Mouse (Mus musculus): ENCODE data around the gene Nmnat2. TPM values are rescaled to one million over a fixed set of nuclear protein-coding genes. Genes with fewer than 3 reads are reported as not detected.

Nmnat2 gene
- polyA plus RNA-seq, 1 experiment from 2014 or later = 1.8 TPM

GRCm38 (mm10) chr1:152992271-152993134 is 37.7 kb downstream of the Nmnat2 start:
- no peak for ATAC-seq
- Histone ChIP-seq H3K4me2 (replicated peaks) (no peak overlapping the region), H3K27me3 (replicated peaks) (no peaks in the 10 kb centered on the region), H3K9me3 (no peaks in the 10 kb centered on the region), H3K9ac (no peak overlapping the region), H3K36me3 (no peaks in the 10 kb centered on the region), H3K4me1 (replicated peaks) (no peaks in the 10 kb centered on the region), H3K4me3 (replicated peaks) (no peak overlapping the region), H3K27ac (no peak overlapping the region)
- 48% methylated on average over 6 of the region's 6 CpGs for WGBS

GRCm38 (mm10) chr1:152993803-152994202 is 39.0 kb downstream of the Nmnat2 start:
- WGBS = 76% methylated on average over 6 of the region's 6 CpGs
- Histone ChIP-seq H3K4me3 (replicated peaks) (no peak overlapping the region), H3K27ac (no peak overlapping the region), H3K36me3 (no peaks in the 10 kb centered on the region), H3K9ac (no peak overlapping the region), H3K4me2 (replicated peaks) (no peak overlapping the region), H3K9me3 (no peaks in the 10 kb centered on the region), H3K27me3 (replicated peaks) (no peaks in the 10 kb centered on the region), H3K4me1 (replicated peaks) (no peaks in the 10 kb centered on the region)
- no peak for ATAC-seq

GRCm38 (mm10) chr1:152999983-153000382 is 45.2 kb downstream of the Nmnat2 start:
- no peaks in the 10 kb centered on the region for H3K9me3 ChIP-seq
- H3K36me3 ChIP-seq = no peaks in the 10 kb centered on the region
- no peak overlapping the region for H3K4me2 ChIP-seq (replicated peaks)
- H3K9ac ChIP-seq = no peak overlapping the region
- no peak for ATAC-seq
- H3K4me3 ChIP-seq (replicated peaks) = no peak overlapping the region
- H3K27ac ChIP-seq = no peak overlapping the region
- 85% methylated on average over 8 of the region's 8 CpGs for WGBS
- no peaks in the 10 kb centered on the region for H3K27me3 ChIP-seq (replicated peaks)
- H3K4me1 ChIP-seq (replicated peaks) = no peaks in the 10 kb centered on the region

- H3K27me3 ChIP-seq (replicated peaks) = no peaks in the 10 kb centered on the region
- no peak overlapping the region for H3K27ac ChIP-seq
- no peaks in the 10 kb centered on the region for H3K36me3 ChIP-seq
- 82% methylated on average over 6 of the region's 6 CpGs for WGBS
- no peak overlapping the region for H3K4me3 ChIP-seq (replicated peaks)
- no peak for ATAC-seq
- H3K9ac ChIP-seq = no peak overlapping the region
- H3K4me2 ChIP-seq (replicated peaks) = no peak overlapping the region
- H3K9me3 ChIP-seq = no peaks in the 10 kb centered on the region
- H3K4me1 ChIP-seq (replicated peaks) = no peaks in the 10 kb centered on the region
Measured at GRCm38 (mm10) chr1:153000486-153001228, 45.9 kb downstream of the Nmnat2 start.

- Histone ChIP-seq H3K9me3 (no peaks in the 10 kb centered on the region), H3K27me3 (replicated peaks) (no peaks in the 10 kb centered on the region), H3K4me1 (replicated peaks) (no peaks in the 10 kb centered on the region), H3K9ac (no peak overlapping the region), H3K4me2 (replicated peaks) (no peak overlapping the region), H3K4me3 (replicated peaks) (no peak overlapping the region), H3K27ac (no peak overlapping the region), H3K36me3 (no peaks in the 10 kb centered on the region)
- 65% methylated on average over 11 of the region's 11 CpGs for WGBS
- ATAC-seq = no peak
Measured at GRCm38 (mm10) chr1:153002295-153003050, 47.7 kb downstream of the Nmnat2 start.

GRCm38 (mm10) chr1:153004472-153004871 is 49.7 kb downstream of the Nmnat2 start:
- H3K27ac ChIP-seq = no peak overlapping the region
- no peak overlapping the region for H3K4me3 ChIP-seq (replicated peaks)
- no peak overlapping the region for H3K9ac ChIP-seq
- H3K4me2 ChIP-seq (replicated peaks) = no peak overlapping the region
- no peaks in the 10 kb centered on the region for H3K27me3 ChIP-seq (replicated peaks)
- no peaks in the 10 kb centered on the region for H3K9me3 ChIP-seq
- H3K36me3 ChIP-seq = no peaks in the 10 kb centered on the region
- WGBS = 92% methylated on average over 2 of the region's 2 CpGs
- ATAC-seq = no peak
- H3K4me1 ChIP-seq (replicated peaks) = no peaks in the 10 kb centered on the region

- Histone ChIP-seq H3K4me2 (replicated peaks) (no peak overlapping the region), H3K36me3 (no peaks in the 10 kb centered on the region), H3K27me3 (replicated peaks) (no peaks in the 10 kb centered on the region), H3K9ac (no peak overlapping the region), H3K4me1 (replicated peaks) (no peaks in the 10 kb centered on the region), H3K9me3 (no peaks in the 10 kb centered on the region), H3K27ac (no peak overlapping the region), H3K4me3 (replicated peaks) (no peak overlapping the region)
- no peak for ATAC-seq
- 64% methylated on average over 5 of the region's 5 CpGs for WGBS
Measured at GRCm38 (mm10) chr1:153006054-153006453, 51.3 kb downstream of the Nmnat2 start.

- ATAC-seq = no peak
- no peaks in the 10 kb centered on the region for H3K27me3 ChIP-seq (replicated peaks)
- H3K9me3 ChIP-seq = no peaks in the 10 kb centered on the region
- H3K36me3 ChIP-seq = no peaks in the 10 kb centered on the region
- H3K4me3 ChIP-seq (replicated peaks) = no peak overlapping the region
- H3K27ac ChIP-seq = no peak overlapping the region
- no peaks in the 10 kb centered on the region for H3K4me1 ChIP-seq (replicated peaks)
- no peak overlapping the region for H3K9ac ChIP-seq
- no peak overlapping the region for H3K4me2 ChIP-seq (replicated peaks)
- WGBS = 79% methylated on average over 4 of the region's 4 CpGs
Measured at GRCm38 (mm10) chr1:153006761-153007160, 52.0 kb downstream of the Nmnat2 start.

GRCm38 (mm10) chr1:153007292-153007691 is 52.5 kb downstream of the Nmnat2 start:
- no peak for ATAC-seq
- H3K9me3 ChIP-seq = no peaks in the 10 kb centered on the region
- H3K4me1 ChIP-seq (replicated peaks) = no peaks in the 10 kb centered on the region
- no peak overlapping the region for H3K4me3 ChIP-seq (replicated peaks)
- no peak overlapping the region for H3K9ac ChIP-seq
- WGBS = 78% methylated on average over 5 of the region's 5 CpGs
- no peak overlapping the region for H3K4me2 ChIP-seq (replicated peaks)
- H3K27ac ChIP-seq = no peak overlapping the region
- H3K36me3 ChIP-seq = no peaks in the 10 kb centered on the region
- no peaks in the 10 kb centered on the region for H3K27me3 ChIP-seq (replicated peaks)

- H3K9me3 ChIP-seq = no peaks in the 10 kb centered on the region
- WGBS = 85% methylated on average over 6 of the region's 6 CpGs
- H3K36me3 ChIP-seq = no peaks in the 10 kb centered on the region
- ATAC-seq = no peak
- no peak overlapping the region for H3K9ac ChIP-seq
- H3K4me3 ChIP-seq (replicated peaks) = no peak overlapping the region
- no peaks in the 10 kb centered on the region for H3K27me3 ChIP-seq (replicated peaks)
- no peak overlapping the region for H3K4me2 ChIP-seq (replicated peaks)
- H3K4me1 ChIP-seq (replicated peaks) = no peaks in the 10 kb centered on the region
- H3K27ac ChIP-seq = no peak overlapping the region
Measured at GRCm38 (mm10) chr1:153007824-153008223, 53.0 kb downstream of the Nmnat2 start.

- H3K27me3 ChIP-seq (replicated peaks) = no peaks in the 10 kb centered on the region
- no peaks in the 10 kb centered on the region for H3K9me3 ChIP-seq
- no peak overlapping the region for H3K27ac ChIP-seq
- no peak overlapping the region for H3K4me3 ChIP-seq (replicated peaks)
- no peak overlapping the region for H3K9ac ChIP-seq
- no peak for ATAC-seq
- no peak overlapping the region for H3K4me2 ChIP-seq (replicated peaks)
- 0 out of 2 replicates have a peak, but pooled peaks cover 3% of the 10 kb centered on the region for H3K4me1 ChIP-seq (replicated peaks)
- 45% methylated on average over 9 of the region's 9 CpGs for whole genome bisulfite sequencing
- H3K36me3 ChIP-seq = no peaks in the 10 kb centered on the region
Measured at GRCm38 (mm10) chr1:153009338-153009737, 54.5 kb downstream of the Nmnat2 start.

Measured in intestine, embryonic 15.5 days (tissue).